Mouse (Mus musculus): ENCODE data around the gene Comp. TPM values are rescaled to one million over a fixed set of nuclear protein-coding genes. Genes with fewer than 3 reads are reported as not detected.

Comp gene
- total and polyA plus RNA-seq, 3 experiments: 0.13 to 0.16 TPM; not detected in 1

DNA sequence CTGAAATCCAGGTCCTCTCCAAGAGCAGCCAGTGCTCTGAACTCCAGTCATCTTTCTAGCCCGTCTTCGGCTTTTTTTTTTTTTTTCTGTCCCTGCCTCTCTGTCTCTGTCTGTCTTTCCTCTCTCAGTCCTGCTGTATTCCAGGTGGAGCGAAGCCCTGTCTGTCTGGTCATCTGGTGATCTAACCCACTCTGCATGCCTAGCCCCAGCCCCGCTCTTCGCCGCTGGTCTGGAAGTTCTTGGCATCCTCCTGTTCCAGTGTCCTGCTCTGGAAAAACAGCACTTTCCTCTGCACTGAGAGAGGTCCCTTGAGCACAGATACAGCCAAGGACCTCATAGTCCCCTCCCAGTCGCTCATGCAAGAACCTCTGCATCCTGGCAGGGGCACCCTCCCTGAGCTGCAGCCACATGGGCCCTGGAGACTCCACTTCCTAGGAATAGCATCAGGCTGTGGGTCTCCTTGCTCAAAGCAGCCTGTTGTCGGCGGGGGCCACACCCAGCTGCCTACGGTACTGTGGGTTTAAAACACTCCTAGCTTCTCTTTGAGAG, 11.8 kb upstream of the Comp start:
- no peak for TF ChIP-seq NELFE (IDR thresholded peaks at IDR 0.05; ENCODE audit: low read depth, low read length)
- TF ChIP-seq BHLHE40 (IDR thresholded peaks at IDR 0.05; ENCODE audit: low read depth, low read length): no peak
- no peak for TF ChIP-seq MAX (IDR thresholded peaks at IDR 0.05; ENCODE audit: low read length)
- no peak for TF ChIP-seq KAT2A (IDR thresholded peaks at IDR 0.05; ENCODE audit: insufficient replicate concordance, low read length)
- no peak for TF ChIP-seq EP300 (IDR thresholded peaks at IDR 0.05; ENCODE audit: low read length)
- TF ChIP-seq RCOR1 (conservative IDR thresholded peaks at IDR 0.05; ENCODE audit: low read depth, low read length): no peak
- no peak for TF ChIP-seq MYC (IDR thresholded peaks at IDR 0.05; ENCODE audit: low read depth, low read length)
- no peak for TF ChIP-seq MXI1 (IDR thresholded peaks at IDR 0.05; ENCODE audit: low read depth, low read length)
- TF ChIP-seq ZC3H11A (IDR thresholded peaks at IDR 0.05; ENCODE audit: low read depth, low read length): no peak
- TF ChIP-seq GABPA (IDR thresholded peaks at IDR 0.05; ENCODE audit: insufficient replicate concordance, low read depth, low read length): no peak
- no peak for TF ChIP-seq PAX5 (IDR thresholded peaks at IDR 0.05; ENCODE audit: low read length)
- TF ChIP-seq UBTF (IDR thresholded peaks at IDR 0.05; ENCODE audit: low read depth, low read length): no peak
- no peak for TF ChIP-seq MAZ (IDR thresholded peaks at IDR 0.05; ENCODE audit: low read depth, low read length)
- TF ChIP-seq JUN (IDR thresholded peaks at IDR 0.05; ENCODE audit: insufficient read depth, low read depth, low read length): no peak
- no peak for TF ChIP-seq ZNF384 (IDR thresholded peaks at IDR 0.05; ENCODE audit: low read depth, low read length)
- TF ChIP-seq CHD1 (IDR thresholded peaks at IDR 0.05; ENCODE audit: low read depth, low read length): no peak
- no peak for TF ChIP-seq JUND (conservative IDR thresholded peaks at IDR 0.05; ENCODE audit: low read depth, low read length)
- Histone ChIP-seq H3K27me3 (replicated peaks) (peaks cover 9% of the 10 kb centered on the region), H3K9me3 (replicated peaks; ENCODE audit: low read length) (peaks cover 4% of the 10 kb centered on the region), H3K4me2 (ENCODE audit: insufficient read depth, low read depth, poor library complexity, severe bottlenecking) (no peak overlapping the region), H3K27ac (ENCODE audit: insufficient read depth, low read depth) (no peak overlapping the region), H3K4me1 (ENCODE audit: control insufficient read depth in 1 of 2, insufficient read depth in 2 of 2) (peaks cover 0 to 2% of the 10 kb centered on the region in 2 experiments; a peak in 1 of 4 replicates), H3K9ac (ENCODE audit: insufficient read depth, low read depth) (no peak overlapping the region), H3K79me2 (replicated peaks; ENCODE audit: control insufficient read depth, extremely low read depth, insufficient read depth, poor library complexity, severe bottlenecking) (no peaks in the 10 kb centered on the region), H3K36me3 (replicated peaks in 1 of 2; ENCODE audit: control insufficient read depth in 1 of 2, insufficient read depth in 1 of 2, low read length in 1 of 2) (no peaks in the 10 kb centered on the region), H3K4me3 (replicated peaks in 1 of 3; ENCODE audit: low read depth in 2 of 3, low read length in 2 of 3, poor library complexity in 1 of 3) (no peak overlapping the region)
- DNase-seq (ENCODE audit: extremely low read depth): no peak
- in situ Hi-C loops (cut with MboI; ENCODE audit: low pct_ligation_motif_present, low pct_unique_long_range_greater_than_20kb, low sequenced_read_pairs) (no loop called here), dilution Hi-C loops (cut with MboI; ENCODE audit: extremely low pct_ligation_motif_present, extremely low pct_unique_long_range_greater_than_20kb, low sequenced_read_pairs) (no loop called here)

DNA sequence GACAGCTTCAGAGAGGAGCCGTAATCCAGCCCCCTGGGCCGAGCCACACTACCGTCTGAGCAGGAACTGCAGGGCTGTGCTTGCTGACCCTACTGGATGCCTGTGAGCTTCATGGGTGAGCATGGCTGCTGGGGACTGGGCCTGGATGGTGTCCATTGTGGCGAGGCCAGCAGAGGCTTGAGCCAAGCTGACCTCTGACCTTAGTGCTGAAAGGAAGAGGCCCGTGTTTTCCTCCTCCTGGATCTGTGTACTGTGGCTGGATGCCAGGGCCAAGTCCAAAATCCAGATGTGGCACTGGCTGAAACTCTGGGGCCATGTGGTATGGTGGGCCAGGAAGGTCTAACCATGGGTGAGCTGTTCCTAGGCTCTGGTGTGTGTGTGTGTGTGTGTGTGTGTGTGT, 9.3 kb upstream of the Comp start:
- Histone ChIP-seq H3K27ac (ENCODE audit: insufficient read depth, low read depth) (no peak overlapping the region), H3K4me2 (ENCODE audit: insufficient read depth, low read depth, poor library complexity, severe bottlenecking) (no peak overlapping the region), H3K4me3 (replicated peaks in 1 of 3; ENCODE audit: low read depth in 2 of 3, low read length in 2 of 3, poor library complexity in 1 of 3) (no peak overlapping the region), H3K4me1 (ENCODE audit: control insufficient read depth in 1 of 2, insufficient read depth in 2 of 2) (peaks cover 0 to 2% of the 10 kb centered on the region in 2 experiments; a peak in 1 of 4 replicates), H3K27me3 (replicated peaks) (peaks cover 9% of the 10 kb centered on the region), H3K9me3 (replicated peaks; ENCODE audit: low read length) (peaks cover 4% of the 10 kb centered on the region), H3K36me3 (replicated peaks in 1 of 2; ENCODE audit: control insufficient read depth in 1 of 2, insufficient read depth in 1 of 2, low read length in 1 of 2) (no peaks in the 10 kb centered on the region), H3K79me2 (replicated peaks; ENCODE audit: control insufficient read depth, extremely low read depth, insufficient read depth, poor library complexity, severe bottlenecking) (no peaks in the 10 kb centered on the region), H3K9ac (ENCODE audit: insufficient read depth, low read depth) (no peak overlapping the region)
- no peak for TF ChIP-seq CHD1 (IDR thresholded peaks at IDR 0.05; ENCODE audit: low read depth, low read length)
- no peak for DNase-seq (ENCODE audit: extremely low read depth)
- in situ Hi-C loops (cut with MboI; ENCODE audit: low pct_ligation_motif_present, low pct_unique_long_range_greater_than_20kb, low sequenced_read_pairs) (no loop called here), dilution Hi-C loops (cut with MboI; ENCODE audit: extremely low pct_ligation_motif_present, extremely low pct_unique_long_range_greater_than_20kb, low sequenced_read_pairs) (no loop called here)

All from CH12.LX (cell line).